ENCODE assay signal across 8 mouse cellular contexts in the genomic region with DNA sequence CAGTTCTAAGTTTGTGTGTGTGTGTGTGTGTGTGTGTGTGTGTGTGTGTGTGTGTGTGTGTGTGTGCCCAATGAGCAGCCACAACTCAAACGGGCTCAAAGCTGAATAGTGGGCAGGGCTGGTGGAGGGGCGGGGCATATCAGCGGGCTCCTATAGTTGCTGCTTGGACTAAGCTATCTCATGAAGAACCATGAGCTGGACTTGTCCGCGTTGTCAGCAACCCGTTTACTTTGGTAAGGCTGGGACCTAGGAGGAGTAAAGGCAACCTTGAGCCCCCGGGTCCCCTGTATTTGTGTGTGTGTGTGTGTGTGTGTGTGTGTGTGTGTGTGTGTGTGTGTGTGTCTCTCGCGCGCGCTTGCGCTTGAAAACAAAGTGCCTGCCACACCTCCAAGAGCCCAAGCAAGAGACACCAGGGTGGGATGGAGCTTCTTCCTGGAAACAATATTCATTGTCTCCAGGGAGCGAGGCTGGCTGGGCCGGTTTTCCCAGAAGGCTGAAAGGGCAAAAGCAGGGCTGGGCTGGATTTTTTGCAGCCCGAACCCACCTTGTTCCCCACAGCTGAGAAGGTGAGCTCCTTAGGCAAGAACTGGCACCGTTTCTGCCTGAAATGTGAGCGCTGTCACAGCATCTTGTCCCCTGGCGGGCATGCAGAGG. TPM values are rescaled to one million over a fixed set of nuclear protein-coding genes. Genes with fewer than 3 reads are reported as not detected.
DNase-seq lines count a peak whose midpoint lies in the region; ATAC-seq and TF ChIP-seq lines count a peak whose summit lies in the region.

TSS of gene Crip3 (plus strand) at position 166 of the 654 bp plus-strand sequence.

- no peak for TF ChIP-seq POLR2A in brain, embryonic 14.5 days (IDR thresholded peaks at IDR 0.05; ENCODE audit: borderline replicate concordance, extremely low read depth, insufficient read depth, insufficient read length, poor library complexity, severe bottlenecking)

- no peaks in the 10 kb centered on the region for H3K9me3 ChIP-seq in heart, postnatal 0 days (replicated peaks; ENCODE audit: control insufficient read depth, low read length)
- no peaks in the 10 kb centered on the region for H3K9me3 ChIP-seq in intestine, embryonic 15.5 days
- H3K9me3 ChIP-seq in midbrain, embryonic 15.5 days = no peaks in the 10 kb centered on the region

- H3K27ac ChIP-seq in heart, postnatal 0 days (ENCODE audit: low read depth) = no peak within 1 kb of the TSS
- no peak within 1 kb of the TSS for H3K27ac ChIP-seq in intestine, embryonic 15.5 days
- no peak within 1 kb of the TSS for H3K27ac ChIP-seq in midbrain, embryonic 15.5 days

- TF ChIP-seq EP300 in heart, postnatal 0 days (IDR thresholded peaks at IDR 0.05; ENCODE audit: low read depth) = no peak

- H3K9ac ChIP-seq in heart, postnatal 0 days (replicated peaks; ENCODE audit: low read depth, low read length) = no peak within 1 kb of the TSS
- H3K9ac ChIP-seq in intestine, embryonic 15.5 days = no peak within 1 kb of the TSS
- no peak within 1 kb of the TSS for H3K9ac ChIP-seq in midbrain, embryonic 15.5 days

- no peak for DNase-seq in heart, postnatal 0 days (ENCODE audit: low spot score)
- DNase-seq in heart, adult 9 months (ENCODE audit: low spot score in 2 of 2) = no peak
- DNase-seq in brain, embryonic 14.5 days (ENCODE audit: low read depth) = peak; percentile 39
- DNase-seq in urinary bladder, postnatal 14 days (ENCODE audit: low spot score) = no peak
- DNase-seq in gastrocnemius, postnatal 14 days = no peak
- DNase-seq in cerebellum, postnatal 10 days = no peak

- intact Hi-C loops in gastrocnemius, postnatal 14 days (cut with DNase I; ENCODE audit: low total_unique reads) = no loop called here

- H3K4me1 ChIP-seq in heart, postnatal 0 days (ENCODE audit: control insufficient read depth, insufficient read depth) = no peaks in the 10 kb centered on the region
- H3K4me1 ChIP-seq in intestine, embryonic 15.5 days (replicated peaks) = 0 out of 2 replicates have a peak, but pooled peaks cover 6% of the 10 kb centered on the region
- H3K4me1 ChIP-seq in midbrain, embryonic 15.5 days = 0 out of 2 replicates have a peak, but pooled peaks cover 3% of the 10 kb centered on the region

- H3K4me3 ChIP-seq in heart, postnatal 0 days (ENCODE audit: low read depth, low read length) = no peak within 1 kb of the TSS
- 0 out of 2 replicates have a peak within 1 kb of the TSS, but pooled peaks have one; percentile 10 for H3K4me3 ChIP-seq in intestine, embryonic 15.5 days (replicated peaks)
- H3K4me3 ChIP-seq in midbrain, embryonic 15.5 days = no peak within 1 kb of the TSS

- H3K27me3 ChIP-seq in heart, postnatal 0 days (ENCODE audit: control insufficient read depth, insufficient read depth, low read length) = 0 out of 2 replicates have a peak, but pooled peaks cover 4% of the 10 kb centered on the region
- no peaks in the 10 kb centered on the region; the same call in 1 of the 2 replicates for H3K27me3 ChIP-seq in intestine, embryonic 15.5 days (replicated peaks)
- H3K27me3 ChIP-seq in midbrain, embryonic 15.5 days (replicated peaks) = no peaks in the 10 kb centered on the region

- 16% methylated on average over 18 of the region's 18 CpGs for WGBS in heart, postnatal 0 days
- WGBS in intestine, embryonic 15.5 days = 8% methylated on average over 18 of the region's 18 CpGs
- 11% methylated on average over 18 of the region's 18 CpGs for WGBS in midbrain, embryonic 15.5 days

- TF ChIP-seq CTCF in heart, postnatal 0 days (IDR thresholded peaks at IDR 0.05; ENCODE audit: low read depth) = no peak
- TF ChIP-seq CTCF in brain, embryonic 14.5 days (IDR thresholded peaks at IDR 0.05; ENCODE audit: borderline replicate concordance, extremely low read depth, insufficient read depth, insufficient read length) = no peak

- H3K36me3 ChIP-seq in heart, postnatal 0 days (replicated peaks; ENCODE audit: control insufficient read depth, insufficient read depth, low read length) = no peaks in the 10 kb centered on the region
- no peaks in the 10 kb centered on the region for H3K36me3 ChIP-seq in intestine, embryonic 15.5 days
- H3K36me3 ChIP-seq in midbrain, embryonic 15.5 days (replicated peaks) = 0 out of 2 replicates have a peak, but pooled peaks cover 2% of the 10 kb centered on the region

- peak within 1 kb of the TSS; percentile 34 for H3K4me2 ChIP-seq in heart, postnatal 0 days (ENCODE audit: low read depth, low read length)
- H3K4me2 ChIP-seq in intestine, embryonic 15.5 days (replicated peaks) = peak within 1 kb of the TSS; percentile 48
- peak within 1 kb of the TSS; percentile 32; the same call in 1 of the 2 replicates for H3K4me2 ChIP-seq in midbrain, embryonic 15.5 days

- ATAC-seq in heart, postnatal 0 days (ENCODE audit: insufficient read depth, low read depth) = peak; percentile 33; the same call in 1 of the 2 replicates
- ATAC-seq in intestine, embryonic 15.5 days = 0 out of 2 replicates have a peak, but pooled peaks have one; percentile 58
- ATAC-seq in midbrain, embryonic 15.5 days (replicated peaks) = no peak

RNA-seq across cellular contexts. Expression of gene Crip3, which starts in this region (rescaled TPM):
- 1.5 TPM in 1 of 2 replicates, not detected in the other for total RNA-seq in heart, postnatal 0 days (2014; rRNA removed; ENCODE audit: low replicate concordance)
- 0.48 and 1.00 TPM in 2 replicates for polyA plus RNA-seq in heart, postnatal 0 days (2015; fragmentation: Nextera tagmentation; extraction: Ambion mirVana)
- 8.2 and 11.3 TPM in 2 replicates for polyA plus RNA-seq in brain, embryonic 14.5 days (2012; rRNA removed)
- polyA plus RNA-seq in intestine, embryonic 15.5 days (2015; fragmentation: Nextera tagmentation; extraction: Ambion mirVana) = 0.92 TPM in 1 of 2 replicates, not detected in the other
- polyA plus RNA-seq in midbrain, embryonic 15.5 days (2015; fragmentation: Nextera tagmentation; extraction: Ambion mirVana) = 2.0 and 3.0 TPM in 2 replicates
- total RNA-seq in gastrocnemius, postnatal 14 days (2021) = 1 to 10 TPM in 1 of 2 experiments, under 1 TPM in 1; 0.78 to 1.7 TPM

Comparison
In these comparisons a context has a peak if more than half of its experiments do, and no peak if none do; other contexts are left out.
1. Peak in ATAC-seq, H3K4me3 ChIP-seq and H3K4me2 ChIP-seq in intestine, embryonic 15.5 days; RNA of the gene not detected or under 1 TPM.